Mouse (Mus musculus): ENCODE measurements around the gene Bdh1.

Gene Bdh1

GRCm38 (mm10) chr16:31428675-31429470, 6.8 kb downstream of the Bdh1 start:
- peak; percentile 89 for DNase-seq (ENCODE audit: low read depth, low spot score)

- DNase-seq (ENCODE audit: low read depth, low spot score), result peak; percentile 97
These were observed 7.5 kb downstream of the Bdh1 start for GRCm38 (mm10) chr16:31429471-31430155.

GRCm38 (mm10) chr16:31433466-31434110, 11.5 kb downstream of the Bdh1 start:
- DNase-seq (ENCODE audit: low read depth, low spot score), result no peak

- peak; percentile 51 for DNase-seq (ENCODE audit: low read depth, low spot score)
These were observed 13.1 kb downstream of the Bdh1 start for GRCm38 (mm10) chr16:31435146-31435545.

- DNase-seq (ENCODE audit: low read depth, low spot score), result no peak
These were observed 14.0 kb downstream of the Bdh1 start for GRCm38 (mm10) chr16:31436085-31436484.

GRCm38 (mm10) chr16:31437358-31437757, 15.3 kb downstream of the Bdh1 start:
- no peak for DNase-seq (ENCODE audit: low read depth, low spot score)

- DNase-seq (ENCODE audit: low read depth, low spot score), result no peak
These were observed 17.4 kb downstream of the Bdh1 start for GRCm38 (mm10) chr16:31439529-31439928.

GRCm38 (mm10) chr16:31440046-31440445, 18.0 kb downstream of the Bdh1 start:
- DNase-seq (ENCODE audit: low read depth, low spot score), result peak; percentile 48

- no peak for DNase-seq (ENCODE audit: low read depth, low spot score)
These were observed 22.4 kb downstream of the Bdh1 start for GRCm38 (mm10) chr16:31444521-31444920.

- no peak for DNase-seq (ENCODE audit: low read depth, low spot score)
These were observed 24.2 kb downstream of the Bdh1 start for GRCm38 (mm10) chr16:31446067-31446853.

- no peak for DNase-seq (ENCODE audit: low read depth, low spot score)
These were observed 27.9 kb downstream of the Bdh1 start for GRCm38 (mm10) chr16:31449973-31450372.

- no peak for DNase-seq (ENCODE audit: low read depth, low spot score)
These were observed 29.2 kb downstream of the Bdh1 start for GRCm38 (mm10) chr16:31451235-31451634.

- DNase-seq (ENCODE audit: low read depth, low spot score), result peak; percentile 82
These were observed 30.4 kb downstream of the Bdh1 start for GRCm38 (mm10) chr16:31452467-31452866.

- peak; percentile 66 for DNase-seq (ENCODE audit: low read depth, low spot score)
These were observed 31.9 kb downstream of the Bdh1 start for GRCm38 (mm10) chr16:31454013-31454412.

- DNase-seq (ENCODE audit: low read depth, low spot score), result no peak
These were observed 33.4 kb downstream of the Bdh1 start for GRCm38 (mm10) chr16:31455276-31456045.

GRCm38 (mm10) chr16:31458229-31458918, 36.3 kb downstream of the Bdh1 start:
- DNase-seq (ENCODE audit: low read depth, low spot score), result peak; percentile 74

GRCm38 (mm10) chr16:31459968-31460461, 37.9 kb downstream of the Bdh1 start:
- DNase-seq (ENCODE audit: low read depth, low spot score), result peak; percentile 42

- DNase-seq (ENCODE audit: low read depth, low spot score), result no peak
These were observed 38.4 kb downstream of the Bdh1 start for GRCm38 (mm10) chr16:31460506-31460905.

GRCm38 (mm10) chr16:31461046-31461445, 39.0 kb downstream of the Bdh1 start:
- no peak for DNase-seq (ENCODE audit: low read depth, low spot score)

- DNase-seq (ENCODE audit: low read depth, low spot score), result peak; percentile 76
These were observed 40.1 kb downstream of the Bdh1 start for GRCm38 (mm10) chr16:31462113-31462687.

Measured in ZHBTc4 (cell line).